Mouse (Mus musculus) kidney, adult 2 months (tissue): Measurements from ENCODE around the gene Ccdc152.

Experiments
- CTCF ChIP-seq: fragments of 200-500 bp; conservative IDR thresholded peaks from 2 replicates; pipeline ENCODE4 v1.5.1; 2011; ENCODE audit warnings: low read depth, mild to moderate bottlenecking, control low read depth, low read length, moderate library complexity, mixed read lengths; ENCODE audit not compliant: insufficient read depth, insufficient read length
- POLR2A ChIP-seq: fragments of 200-500 bp; IDR thresholded peaks from one replicate; pipeline ENCODE4 v1.6.1; 2011; ENCODE audit warnings: low read depth, low read length, control low read depth

DNA sequence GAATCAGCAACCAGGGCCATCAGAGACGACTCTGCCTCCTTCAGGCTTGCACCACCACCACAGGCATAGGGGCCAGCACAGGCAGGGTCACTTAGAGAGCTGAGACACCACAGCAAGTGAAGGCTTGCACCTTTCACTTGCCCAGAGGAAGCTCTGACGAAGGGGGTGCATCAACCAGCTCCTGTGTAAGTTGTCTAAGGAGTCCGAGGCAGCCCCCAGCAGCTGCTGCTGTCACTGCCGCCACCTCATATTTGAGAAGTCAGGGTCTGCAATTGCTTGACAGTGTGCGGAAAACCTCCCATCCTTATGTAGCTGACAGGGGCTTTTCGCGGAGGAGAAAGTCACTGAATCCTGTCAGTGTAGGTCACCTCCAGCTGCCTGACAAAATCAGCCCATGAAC is 24.1 kb downstream of the Ccdc152 start:
- TF ChIP-seq CTCF (no peak), POLR2A (no peak)
